Mouse (Mus musculus) monocyte, adult 2 months (primary cell): Measurements from ENCODE around the gene Dusp6.

Experiments used
- DNase-seq, 2 experiments: peaks; one replicate each; pipeline ENCODE4 v3.0.0; 2022; ENCODE audit warnings: low spot score in 2 of 2, low read depth in 1 of 2

The Dusp6 gene

DNA sequence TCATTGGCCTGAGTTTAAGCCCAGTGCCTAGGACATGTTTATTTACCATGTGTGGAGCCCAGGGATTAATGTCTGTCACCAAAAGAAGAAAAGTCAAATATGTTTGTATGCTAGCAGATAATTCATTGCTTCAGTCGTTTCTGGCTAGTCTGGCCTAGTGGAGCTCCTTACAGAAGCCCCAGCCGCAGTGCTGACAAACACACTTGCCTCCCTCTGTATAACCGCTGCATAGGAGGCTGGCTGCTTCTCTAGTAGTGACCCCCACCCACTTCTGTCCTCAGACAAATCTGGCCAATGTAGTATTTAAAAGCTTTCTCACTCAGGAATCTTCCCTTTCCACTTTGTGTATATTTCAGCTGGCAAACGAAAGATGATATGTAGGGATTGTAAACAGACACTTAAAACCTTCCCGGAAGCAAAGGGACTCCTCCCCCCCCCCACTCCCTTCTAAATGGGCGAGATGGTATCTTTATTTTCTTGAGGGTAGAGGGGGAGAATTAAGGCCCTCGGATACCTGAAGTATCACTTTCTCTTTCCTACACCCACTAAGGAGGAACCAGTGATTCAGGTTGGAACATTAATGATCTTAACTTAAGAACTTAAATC lies 18.3 kb upstream of the Dusp6 start:
- no peak for DNase-seq

DNA sequence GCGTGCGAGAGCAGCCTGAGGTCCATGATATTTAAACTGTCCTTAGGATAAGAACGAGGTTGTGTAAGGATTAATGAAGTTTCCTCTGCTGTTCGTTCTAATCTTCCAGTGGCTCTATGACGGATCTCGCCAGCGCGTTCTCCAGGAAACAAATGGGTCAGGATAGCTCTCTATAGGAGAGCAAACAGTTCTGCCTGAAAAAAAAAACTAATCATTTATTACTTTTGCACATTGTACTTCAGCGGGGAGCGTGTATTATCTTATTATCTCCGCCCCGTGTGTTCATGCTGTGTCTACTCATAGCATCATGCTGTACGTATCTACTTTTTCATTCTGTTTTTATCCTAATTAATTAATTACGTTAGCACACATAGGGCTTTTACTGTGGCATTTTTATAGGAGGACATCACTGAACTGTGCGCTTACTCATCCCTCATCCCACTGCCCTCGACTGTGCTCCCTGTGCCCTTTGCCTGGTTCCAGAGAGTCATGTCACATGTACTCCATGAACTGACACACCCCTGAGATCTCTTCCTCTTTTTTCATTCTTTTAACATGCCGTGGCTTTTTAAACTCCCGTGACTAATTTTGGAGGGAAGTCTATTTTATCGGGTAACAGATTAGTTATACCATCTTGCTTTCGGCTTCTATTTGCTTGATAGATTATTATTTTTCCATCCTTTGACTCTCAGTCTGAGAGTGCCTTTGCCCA lies 16.1 kb upstream of the Dusp6 start:
- no peak for DNase-seq

DNA sequence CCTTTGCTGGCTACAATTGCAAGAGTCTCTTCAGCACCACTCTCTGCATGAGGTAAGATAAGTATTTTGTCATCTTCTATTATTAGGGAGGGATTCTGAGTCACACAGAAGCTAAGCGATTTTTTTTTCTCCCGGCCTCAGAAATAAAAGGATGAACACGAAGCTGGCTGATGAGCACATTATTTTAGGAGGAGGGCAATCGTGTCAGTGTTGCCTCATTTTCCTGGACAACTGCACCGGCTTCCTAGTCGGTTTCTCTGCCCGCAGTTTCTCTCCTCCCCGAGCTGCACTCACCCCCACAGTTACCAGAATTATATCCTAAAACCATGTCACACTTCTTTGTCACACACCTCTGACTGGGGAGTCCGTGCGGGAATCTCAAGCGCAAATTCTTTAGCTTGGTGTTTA lies 12.2 kb upstream of the Dusp6 start:
- DNase-seq: no peak

DNA sequence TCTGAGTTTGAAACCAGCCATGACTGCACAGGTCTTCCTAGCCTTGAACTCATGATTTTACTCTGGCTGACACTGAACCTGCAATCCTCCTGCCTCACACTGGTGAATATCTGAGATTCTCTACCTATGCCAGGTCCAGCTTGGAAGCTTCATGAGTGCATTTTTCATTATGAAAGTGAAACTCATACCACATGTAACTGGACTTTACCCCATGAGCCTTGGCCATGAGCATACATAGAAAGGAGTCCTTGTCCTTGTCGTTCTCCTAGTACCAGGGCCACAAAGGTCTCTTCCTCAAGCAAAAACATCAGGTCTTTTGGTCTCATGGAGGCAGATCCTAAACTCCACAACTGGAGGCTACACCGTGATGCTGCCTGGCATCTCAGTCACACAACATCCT lies 9.6 kb upstream of the Dusp6 start:
- no peak for DNase-seq

DNA sequence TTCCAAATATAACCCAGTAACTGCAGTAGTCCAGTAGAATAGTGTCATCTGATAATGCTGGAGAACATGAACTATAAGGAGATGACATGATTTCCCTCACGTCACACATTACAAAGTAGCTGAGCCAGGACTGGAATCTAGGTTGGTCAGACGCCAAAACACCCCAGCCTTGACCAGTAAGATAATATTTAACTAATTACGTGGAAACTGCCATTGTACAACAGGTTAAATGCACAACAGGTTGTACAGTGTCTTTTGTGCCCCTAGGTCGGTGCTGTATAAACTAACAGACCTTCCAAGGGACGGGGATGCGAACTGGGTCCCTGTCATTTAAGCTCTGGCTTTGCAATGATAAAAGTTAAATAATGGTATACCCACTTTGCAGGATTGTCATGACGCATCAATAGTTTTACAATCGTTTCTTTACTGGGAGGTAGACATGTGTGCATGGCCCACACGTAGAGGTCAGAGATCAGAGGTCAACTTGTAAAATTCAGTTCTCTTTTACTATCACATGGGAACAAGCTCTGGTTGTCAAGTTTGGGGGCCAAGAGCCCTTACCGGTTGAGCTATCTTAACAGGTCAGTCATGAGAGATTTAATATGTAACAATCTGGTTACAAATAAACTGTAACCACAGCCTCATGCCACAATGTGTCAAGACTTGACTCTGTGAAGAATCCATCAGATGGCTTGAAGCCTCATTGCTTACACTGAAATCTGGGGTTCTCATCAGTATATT lies 7.0 kb upstream of the Dusp6 start:
- DNase-seq: no peak

DNA sequence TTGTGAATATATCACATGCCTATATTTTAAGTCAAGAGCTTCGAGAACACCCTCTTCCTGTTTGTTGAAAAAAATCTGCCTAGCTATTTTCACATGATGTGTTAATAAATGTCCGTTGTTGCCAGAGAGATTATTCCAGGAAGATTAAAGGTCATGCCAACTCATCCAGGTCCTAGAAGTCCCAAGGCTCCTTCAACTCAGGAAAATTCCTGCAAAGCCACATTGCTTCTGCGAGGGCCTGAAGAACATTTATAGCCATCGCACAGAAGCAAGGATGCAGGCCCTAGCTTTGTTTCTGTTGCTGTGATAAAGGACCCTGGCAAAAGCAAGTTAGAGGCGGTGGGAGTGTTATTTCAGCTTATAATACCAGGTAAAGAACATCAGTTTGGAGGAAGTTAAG lies 5.5 kb upstream of the Dusp6 start:
- DNase-seq: no peak

DNA sequence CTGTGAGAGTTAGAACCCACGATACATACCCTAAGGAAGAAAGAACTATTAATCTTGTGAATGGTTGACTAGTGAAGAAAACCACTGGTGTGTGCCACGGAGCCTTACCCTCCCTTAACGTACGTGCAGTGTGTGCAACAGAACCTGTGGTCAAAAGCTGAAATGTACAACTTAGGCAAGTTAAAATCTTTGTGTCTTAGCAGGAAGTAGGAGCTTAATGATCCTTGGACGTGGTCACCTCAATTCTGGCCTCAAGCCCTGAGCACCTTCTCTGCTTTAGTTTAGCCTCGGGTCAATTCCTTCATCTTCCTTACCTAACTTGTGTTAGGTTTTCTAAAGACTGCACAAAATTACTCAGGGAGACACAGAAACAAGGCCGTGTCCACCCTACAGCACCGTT lies 3.2 kb upstream of the Dusp6 start:
- no peak for DNase-seq

DNA sequence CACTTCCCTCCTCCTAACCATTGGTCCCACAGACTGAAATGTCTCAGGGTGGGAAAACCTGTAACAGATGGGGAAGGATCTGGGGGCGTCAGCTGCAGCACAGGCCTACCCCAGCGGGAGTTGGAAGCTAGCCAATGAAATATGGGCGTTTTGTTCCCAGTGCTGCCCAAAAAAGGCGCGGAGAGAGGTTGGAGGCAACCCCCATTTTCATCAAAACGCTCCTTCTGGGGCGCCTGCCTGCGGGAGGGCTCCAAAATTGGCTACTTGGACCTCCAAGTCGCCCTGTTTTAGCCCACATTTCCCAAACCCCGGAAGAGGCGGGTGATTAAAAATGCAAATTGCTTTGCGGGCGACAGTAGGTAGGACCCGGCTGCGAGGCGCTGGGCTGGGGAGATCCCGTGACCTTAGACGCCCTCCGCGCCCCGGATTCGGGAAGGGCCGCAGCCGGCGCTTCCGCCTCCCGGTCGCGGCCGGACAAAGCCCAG lies 1.8 kb upstream of the Dusp6 start:
- DNase-seq: peak in 1 of 2 experiments; percentile 32

DNA sequence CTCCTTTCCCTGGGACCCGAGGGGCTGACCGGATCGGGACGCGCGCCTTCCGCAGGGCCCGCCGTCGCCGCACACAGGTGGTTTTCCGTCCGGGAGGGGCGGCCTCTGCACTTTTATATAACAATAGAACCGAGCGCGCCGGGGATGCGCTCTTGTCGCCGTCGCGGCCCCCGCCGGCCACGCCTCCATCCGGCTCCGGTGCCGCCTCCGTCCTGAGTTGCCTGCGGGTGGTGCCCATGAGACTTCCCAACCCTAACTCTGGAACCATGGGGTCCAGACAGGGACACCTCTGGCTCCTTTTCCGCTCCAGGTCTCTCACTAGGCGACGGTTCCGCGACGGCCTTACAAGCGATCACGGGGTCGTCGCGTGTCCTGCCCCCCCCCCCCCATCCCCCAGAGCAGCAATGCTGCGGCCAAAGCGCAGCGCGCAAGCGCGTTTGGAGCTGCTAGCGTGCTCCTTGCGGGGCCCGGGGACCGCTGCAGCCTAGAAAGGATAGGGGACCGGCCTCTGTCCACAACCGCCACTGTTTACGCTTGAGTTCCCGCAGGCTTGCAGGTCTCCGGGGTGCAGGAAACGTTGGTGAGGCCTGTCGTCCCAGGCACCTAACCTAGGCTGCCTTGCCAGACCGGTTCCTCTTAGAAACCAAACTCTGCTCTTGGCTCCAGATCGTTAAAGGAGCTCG lies 1.3 kb upstream of the Dusp6 start:
- DNase-seq: peak in 1 of 2 experiments; percentile 70

DNA sequence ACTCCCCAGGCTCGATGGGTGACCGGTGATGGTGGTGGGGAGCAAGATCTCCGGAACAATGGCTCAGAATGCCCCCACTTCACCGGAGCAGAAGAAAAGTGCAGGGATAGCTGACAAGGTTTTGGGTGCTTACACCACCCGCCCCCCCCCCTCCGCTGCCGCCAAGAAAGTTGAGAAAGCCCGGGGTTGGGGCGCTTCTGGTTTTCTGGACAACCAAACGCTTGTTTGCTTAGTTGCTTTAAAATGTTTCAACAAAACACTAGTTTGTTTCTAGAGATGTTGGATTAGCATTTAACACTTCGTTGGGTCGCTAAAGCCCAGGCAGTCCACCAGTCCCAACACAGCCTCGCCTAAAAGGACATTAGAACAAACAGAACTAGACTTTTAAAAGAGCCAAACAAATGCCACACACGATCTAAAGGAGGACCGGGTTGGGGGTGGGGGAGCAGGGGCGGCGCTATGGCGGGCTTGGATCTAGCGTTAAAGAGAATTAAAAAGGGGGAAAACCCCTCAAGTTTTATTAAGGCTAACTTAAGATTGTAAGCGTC lies 638 bp upstream of the Dusp6 start:
- no peak for DNase-seq

DNA sequence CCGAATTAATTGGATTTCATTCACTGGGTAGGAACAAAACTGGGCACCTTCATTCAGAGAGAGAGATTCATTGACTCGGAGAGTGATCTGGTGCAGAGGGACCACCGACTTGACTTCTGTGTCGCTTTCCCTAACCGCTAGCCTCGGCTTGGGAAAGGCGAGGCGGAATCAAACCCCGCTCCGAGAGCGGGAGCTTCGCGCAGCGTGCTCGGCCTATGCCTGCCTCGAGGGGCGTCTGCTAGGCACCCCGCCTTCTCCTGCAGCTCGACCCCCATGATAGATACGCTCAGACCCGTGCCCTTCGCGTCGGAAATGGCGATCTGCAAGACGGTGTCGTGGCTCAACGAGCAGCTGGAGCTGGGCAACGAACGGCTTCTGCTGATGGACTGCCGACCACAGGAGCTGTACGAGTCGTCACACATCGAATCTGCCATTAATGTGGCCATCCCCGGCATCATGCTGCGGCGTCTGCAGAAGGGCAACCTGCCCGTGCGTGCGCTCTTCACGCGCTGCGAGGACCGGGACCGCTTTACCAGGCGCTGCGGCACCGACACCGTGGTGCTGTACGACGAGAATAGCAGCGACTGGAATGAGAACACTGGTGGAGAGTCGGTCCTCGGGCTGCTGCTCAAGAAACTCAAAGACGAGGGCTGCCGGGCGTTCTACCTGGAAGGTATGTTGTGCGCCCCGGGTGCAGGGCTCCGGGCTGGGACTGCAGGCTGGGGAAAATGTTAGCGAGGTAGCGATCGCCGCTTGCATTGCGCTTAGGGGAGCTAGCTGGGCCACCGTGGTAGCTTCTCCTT lies 589 bp downstream of the Dusp6 start:
- no peak for DNase-seq

DNA sequence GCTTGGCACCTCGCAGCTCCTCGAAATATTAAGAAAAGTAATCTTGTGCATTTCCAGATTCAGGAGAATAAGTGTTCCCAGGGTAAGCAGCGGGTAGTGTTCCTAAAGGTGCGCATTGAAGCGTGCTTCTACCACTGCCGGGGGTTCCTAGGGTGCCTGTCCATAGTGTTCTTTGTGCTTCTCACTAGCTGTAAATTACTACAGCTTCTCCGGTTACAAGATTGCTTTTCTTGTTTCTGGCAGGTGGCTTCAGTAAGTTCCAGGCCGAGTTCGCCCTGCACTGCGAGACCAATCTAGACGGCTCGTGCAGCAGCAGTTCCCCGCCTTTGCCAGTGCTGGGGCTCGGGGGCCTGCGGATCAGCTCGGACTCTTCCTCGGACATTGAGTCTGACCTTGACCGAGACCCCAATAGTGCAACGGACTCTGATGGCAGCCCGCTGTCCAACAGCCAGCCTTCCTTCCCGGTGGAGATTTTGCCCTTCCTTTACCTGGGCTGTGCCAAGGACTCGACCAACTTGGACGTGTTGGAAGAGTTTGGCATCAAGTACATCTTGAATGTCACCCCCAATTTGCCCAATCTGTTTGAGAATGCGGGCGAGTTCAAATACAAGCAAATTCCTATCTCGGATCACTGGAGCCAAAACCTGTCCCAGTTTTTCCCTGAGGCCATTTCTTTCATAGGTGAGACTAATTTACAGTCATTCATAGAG lies 1.4 kb downstream of the Dusp6 start:
- DNase-seq: no peak

DNA sequence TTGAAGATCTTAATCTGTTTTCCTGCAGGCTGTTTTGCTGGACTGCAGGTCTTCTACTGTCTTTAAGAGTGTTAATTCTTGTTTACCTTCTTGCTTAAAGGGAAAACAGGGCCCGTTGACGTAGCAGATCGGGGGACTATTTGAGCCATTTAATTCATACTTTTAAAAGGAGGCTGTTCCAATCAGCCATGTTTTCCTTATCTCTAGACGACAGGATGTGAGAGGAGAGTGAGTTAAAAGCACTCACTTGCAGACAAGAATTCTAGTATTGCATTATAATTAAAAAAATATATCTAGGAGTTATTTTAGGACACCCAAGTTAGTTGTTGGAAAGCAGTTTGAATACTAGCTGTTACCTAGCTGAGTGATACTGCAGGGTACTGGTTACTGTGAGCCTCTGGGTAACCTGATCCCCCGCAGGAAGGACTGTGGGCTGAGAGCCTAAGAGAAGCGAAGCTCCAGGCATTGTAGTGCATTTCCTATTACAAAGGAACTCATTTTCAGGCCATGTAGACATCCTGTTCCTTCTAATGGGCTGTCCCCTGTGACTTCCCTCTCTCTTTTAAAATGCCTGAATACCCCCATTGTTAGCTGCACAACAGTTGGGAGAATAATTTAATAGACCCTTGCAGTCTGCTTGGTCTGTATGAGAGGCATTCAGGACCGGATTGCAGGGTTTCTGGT lies 2.1 kb downstream of the Dusp6 start:
- no peak for DNase-seq

DNA sequence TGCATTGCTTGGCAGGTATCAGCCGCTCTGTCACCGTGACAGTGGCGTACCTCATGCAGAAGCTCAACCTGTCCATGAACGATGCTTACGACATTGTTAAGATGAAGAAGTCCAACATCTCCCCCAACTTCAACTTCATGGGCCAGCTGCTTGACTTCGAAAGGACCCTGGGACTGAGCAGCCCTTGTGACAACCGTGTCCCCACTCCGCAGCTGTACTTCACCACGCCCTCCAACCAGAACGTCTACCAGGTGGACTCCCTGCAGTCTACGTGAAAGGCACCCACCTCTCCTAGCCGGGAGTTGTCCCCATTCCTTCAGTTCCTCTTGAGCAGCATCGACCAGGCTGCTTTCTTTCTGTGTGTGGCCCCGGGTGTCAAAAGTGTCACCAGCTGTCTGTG lies 3.0 kb downstream of the Dusp6 start:
- no peak for DNase-seq

DNA sequence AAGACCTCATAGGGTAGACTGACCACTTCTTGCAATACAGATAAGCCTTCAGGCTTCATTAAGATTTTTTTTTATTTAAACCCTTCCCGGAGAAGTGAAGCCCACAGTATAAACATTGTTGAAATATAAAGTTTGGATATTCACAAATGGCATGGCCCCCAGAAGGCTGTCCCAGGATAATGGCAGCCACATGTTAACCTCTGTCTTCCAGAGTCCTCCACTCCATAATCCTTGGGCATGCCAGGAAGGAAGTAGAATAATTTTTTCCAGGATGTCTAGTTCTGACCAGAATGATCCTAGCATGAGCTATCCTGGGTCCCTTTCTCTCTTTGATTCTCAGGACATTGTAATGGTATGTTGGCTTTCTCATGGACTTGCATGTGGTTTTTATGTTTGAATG lies 4.6 kb downstream of the Dusp6 start:
- no peak for DNase-seq

DNA sequence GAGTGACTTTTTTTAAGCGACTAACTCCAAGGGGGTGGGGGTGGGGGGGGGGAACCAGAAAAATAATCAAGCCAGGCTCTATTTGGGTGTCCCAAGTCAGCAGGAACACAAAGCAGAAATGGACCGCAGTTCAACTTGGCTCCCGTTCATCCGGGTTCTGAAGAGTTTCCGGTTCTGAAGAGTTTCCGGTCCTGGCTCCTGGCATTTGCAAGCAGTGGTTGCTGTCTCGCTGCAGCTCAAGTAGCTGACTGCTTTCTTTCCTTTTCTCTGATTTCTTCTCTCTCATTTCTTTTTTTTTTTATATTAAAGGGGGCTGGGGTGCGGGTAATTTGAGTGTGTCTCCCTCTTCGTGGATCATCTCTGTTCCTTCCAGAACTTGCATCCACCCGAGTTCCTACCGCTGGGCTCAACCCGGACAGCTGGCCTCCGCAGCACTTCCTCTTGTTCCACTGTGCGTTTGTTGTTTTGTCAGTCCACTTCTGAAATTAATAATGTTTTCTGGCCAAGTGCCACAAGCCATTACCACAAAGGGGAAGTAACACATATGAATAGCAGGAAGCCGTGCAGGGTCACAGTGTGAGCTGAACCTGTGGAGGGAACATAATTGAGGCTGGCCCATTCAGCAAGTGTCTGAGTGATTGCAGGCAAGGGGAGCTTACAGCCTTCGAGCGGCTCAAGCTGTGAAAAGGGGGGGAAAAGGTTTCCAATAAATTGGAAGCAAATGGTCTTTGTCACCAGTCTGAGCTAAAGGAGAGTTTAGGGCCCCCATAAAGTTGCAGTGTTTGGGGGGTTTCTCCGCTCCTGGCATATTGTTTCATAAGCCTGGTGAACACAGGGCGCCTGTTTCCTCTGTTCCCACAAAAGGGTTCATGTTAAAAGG lies 5.6 kb downstream of the Dusp6 start:
- peak; percentile 81 to 89 for DNase-seq

DNA sequence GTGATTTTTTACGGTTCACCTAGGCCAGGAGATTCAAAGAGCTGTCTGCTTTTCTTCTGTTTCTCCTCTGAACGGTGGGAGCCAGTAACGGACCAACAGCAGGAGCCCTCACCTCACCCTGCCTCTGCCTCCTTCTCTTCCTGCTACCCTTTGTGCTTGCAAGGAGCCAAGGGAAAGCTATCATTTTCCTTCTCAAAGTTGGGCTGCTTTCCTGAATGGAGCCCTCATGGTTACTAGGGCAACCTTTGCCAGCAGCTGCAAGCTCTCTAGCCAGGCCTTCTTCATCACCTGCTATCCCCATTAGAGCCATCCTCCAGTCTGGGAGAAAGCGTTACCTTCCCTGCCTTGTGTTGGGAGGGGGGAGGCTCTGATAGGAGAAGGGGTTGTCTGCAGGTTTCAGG lies 6.3 kb downstream of the Dusp6 start:
- DNase-seq: no peak

DNA sequence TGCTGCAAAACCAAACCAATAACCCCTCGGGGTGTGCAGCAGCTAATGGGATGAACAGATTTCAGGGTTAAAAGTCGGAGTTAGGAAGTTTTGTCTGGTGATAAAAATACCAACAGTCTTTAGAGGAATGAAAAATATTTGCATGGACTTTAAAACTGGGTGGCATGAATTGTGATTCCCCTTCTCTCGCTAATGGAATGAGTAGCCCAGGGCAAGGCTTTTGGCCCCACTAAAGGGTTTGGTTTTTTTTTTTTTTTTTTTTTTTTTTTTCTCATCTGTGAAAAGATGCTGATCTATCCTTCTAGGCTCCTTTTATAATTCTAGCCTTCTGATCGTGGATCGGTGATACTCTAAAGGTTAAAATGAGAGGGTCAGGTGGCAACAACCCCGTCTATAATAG lies 6.7 kb downstream of the Dusp6 start:
- no peak for DNase-seq
